Mouse (Mus musculus): ENCODE measurements around the gene Svep1.

Gene Svep1

DNA sequence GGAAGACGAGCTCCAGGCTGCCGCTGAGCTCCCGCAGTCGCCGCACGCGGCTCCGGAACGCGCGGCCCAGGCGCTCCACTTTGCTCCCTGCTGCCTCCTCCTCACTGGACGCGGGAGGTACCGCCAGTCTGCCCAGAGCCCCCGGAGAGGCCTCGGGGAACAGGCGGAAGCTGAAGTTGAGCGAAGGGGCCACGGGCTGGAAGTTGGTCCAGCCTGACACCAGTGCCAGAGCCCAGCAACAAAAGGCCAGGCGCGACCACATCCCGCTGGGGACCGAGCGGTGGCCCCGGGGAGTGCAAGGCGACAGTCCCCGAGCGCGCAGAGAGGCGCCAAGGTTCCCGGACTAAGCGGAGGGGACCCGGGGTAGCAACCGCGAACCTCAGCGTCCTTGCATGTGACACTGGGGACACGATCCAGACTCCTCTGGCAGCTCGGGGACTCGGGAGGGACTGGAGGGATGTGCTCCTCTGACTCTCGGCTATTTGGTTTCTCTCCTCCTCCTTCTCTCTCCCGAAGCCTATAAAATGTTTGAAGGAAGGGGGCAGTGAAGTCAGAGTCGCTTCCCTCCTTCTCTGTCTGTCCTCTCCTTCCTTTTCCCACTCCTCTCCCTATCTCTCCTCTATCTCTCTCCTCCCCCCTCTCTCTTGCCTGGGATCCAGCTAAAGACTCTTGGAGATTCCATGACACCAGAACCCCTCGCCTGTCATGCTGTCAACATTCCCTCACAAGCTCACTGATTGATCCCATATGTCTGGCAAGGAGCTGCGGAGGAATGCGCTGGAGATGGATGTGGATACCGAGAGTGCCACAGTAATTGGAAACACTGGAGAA, at the start of gene Svep1:
Gene Svep1 (minus strand): TSS at position 745 of the 831 bp plus-strand sequence.
- DNase-seq (ENCODE audit: low read depth) = peak; percentile 7

DNA sequence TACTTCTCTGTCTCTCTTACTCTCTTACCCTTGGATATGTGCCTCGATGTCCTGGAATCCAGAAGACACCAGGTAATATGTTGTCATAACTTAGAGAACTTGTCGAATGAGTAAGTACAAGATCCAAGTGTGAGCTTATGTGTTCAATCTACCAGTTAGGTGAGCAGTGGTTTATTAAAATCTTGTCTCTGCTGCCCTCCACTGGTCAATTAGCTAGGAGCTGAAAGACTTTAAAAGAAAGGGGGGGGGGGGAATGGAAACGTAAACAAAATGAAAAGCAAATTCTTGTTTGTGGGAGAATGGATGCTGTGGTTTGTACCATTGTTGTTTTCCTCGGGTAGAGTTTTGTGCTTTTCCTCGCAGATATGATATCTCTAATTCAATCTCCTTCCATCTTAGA, 46.8 kb upstream of the Svep1 start:
- peak; percentile 42 for DNase-seq (ENCODE audit: low read depth)

DNA sequence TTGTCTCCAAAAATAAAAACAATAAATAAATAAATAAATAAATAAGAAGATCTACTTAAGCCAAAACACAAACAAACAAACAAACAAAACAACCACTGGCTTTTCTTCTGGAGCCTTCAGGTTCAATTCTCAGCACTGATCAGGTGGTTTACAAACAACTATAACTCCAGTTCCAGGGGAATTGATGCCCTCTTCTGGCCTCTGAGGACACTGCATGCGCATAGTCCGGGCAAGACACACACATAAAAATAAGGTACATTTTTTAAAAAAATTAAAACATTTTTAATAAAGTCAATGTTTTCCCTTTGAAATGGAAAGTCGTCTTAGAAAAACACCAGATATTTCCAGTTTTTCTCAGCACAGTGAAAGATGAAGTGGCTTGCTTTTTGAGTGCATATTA, 45.7 kb upstream of the Svep1 start:
- DNase-seq (ENCODE audit: low read depth) = no peak

DNA sequence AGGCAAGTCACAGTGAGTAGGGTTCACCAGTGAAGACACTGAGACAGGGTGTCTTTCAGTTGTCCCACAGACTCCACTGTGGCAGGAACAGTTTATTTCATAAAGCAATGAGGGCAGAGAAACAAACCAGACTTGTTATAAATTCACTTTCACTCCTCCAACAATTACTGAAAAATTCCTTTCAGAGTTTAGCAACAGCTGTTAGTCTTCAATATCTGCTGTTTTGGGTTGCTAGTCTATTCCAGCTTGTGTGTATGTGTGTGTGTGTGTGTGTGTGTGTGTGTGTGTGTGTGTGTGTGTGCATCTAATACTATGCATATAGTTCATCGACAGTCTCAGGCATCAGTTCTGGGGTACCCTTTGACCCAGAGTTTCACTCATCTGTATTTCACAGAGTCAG, 38.9 kb upstream of the Svep1 start:
- no peak for DNase-seq (ENCODE audit: low read depth)

DNA sequence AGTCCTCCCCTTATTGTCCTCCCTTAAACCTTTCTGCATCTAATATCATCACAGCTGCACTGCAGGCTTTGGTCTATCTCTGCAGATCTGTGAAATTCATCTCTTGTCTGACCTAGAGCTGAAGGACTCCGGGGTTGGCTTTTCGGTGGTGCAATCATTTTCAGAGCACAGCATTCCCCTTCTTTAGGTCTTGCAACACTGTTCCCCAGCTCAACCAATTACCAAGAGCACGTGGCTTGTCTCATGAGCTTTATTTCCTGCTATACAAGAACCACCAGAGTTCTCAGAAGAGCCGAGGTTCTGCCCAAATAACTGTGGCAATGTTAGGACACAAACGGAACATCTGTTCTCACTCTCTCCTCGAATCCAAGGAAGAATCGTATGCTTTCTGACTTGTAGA, 33.8 kb upstream of the Svep1 start:
- no peak for DNase-seq (ENCODE audit: low read depth)

DNA sequence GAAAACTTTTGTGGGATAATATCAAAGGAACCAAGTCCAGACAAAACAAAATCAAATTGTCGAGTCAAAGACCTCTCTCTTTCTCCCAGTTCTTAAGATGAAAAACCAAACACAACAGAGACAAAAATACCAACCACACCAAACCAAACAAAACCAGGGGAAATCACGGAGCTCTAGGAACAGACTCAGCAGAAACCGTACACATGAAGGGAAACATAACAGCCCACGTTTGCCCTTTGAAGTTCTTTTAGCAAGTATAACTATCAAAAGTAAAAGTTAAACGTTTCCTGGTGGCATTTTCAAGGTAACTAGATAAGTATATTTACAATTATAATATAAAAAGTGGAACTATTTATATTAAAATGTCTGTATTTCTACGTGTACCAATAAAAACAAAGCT, 29.2 kb upstream of the Svep1 start:
- DNase-seq (ENCODE audit: low read depth) = no peak

DNA sequence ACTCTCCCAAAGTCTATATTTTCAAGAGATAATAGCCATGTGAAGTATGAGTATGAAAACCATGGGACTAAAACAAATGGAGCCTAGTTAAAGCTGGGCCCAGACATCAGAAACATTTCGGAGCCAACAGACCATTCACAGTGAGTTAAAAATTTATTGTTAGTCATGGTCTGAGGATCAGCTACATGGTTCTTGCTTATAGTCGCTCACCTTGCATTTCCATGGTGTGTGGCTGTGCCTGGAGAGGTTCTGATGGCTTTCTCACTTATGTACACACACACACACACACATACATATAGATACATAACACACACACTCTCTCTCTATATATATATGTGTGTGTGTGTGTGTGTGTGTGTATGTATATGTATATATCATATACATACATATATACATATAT, 16.8 kb upstream of the Svep1 start:
- no peak for DNase-seq (ENCODE audit: low read depth)

DNA sequence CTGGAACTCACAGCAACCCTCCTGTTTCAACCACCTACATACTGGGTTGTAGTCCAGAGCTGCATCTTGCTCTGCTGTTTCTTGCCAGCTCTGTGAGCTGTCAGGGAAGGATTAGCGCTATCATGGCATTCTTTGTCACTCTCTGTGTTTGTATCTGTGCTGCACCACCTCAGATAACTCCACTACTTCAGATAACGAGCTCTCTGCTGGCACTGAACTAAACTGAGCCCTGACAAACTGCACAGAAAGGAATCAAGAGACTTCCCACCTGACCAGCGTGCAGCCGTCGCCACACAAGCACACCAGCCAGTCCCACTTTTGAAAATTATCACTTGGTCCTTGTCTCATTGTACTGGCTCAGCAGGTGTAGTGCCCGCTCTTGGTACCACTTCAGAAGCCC, 4.7 kb upstream of the Svep1 start:
- DNase-seq (ENCODE audit: low read depth) = no peak

DNA sequence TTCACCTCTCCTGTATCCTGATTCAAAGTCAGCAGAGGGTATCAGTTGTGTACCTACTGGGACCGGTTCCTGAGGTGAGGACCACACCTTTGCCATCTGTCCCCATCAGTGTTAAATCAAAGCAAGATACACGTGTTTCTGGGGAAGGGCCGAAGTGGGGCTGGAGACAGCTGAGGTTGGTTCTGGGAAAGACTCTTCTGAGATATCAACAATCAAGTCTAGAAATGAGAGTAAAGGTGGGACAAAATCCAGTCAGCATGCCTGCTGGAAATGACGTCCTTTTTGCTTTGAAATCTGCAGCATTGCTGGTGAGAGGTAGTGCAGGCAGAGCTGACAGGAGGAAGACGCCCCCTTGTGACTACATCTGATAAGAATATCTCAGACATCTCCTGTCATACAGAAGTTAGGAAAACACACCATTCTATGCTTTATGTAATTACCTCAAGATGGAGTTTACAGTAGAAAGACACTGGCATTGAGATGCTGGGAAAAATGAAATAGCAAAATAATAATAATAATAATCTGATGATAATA, 4.0 kb upstream of the Svep1 start:
- DNase-seq (ENCODE audit: low read depth) = peak; percentile 3

DNA sequence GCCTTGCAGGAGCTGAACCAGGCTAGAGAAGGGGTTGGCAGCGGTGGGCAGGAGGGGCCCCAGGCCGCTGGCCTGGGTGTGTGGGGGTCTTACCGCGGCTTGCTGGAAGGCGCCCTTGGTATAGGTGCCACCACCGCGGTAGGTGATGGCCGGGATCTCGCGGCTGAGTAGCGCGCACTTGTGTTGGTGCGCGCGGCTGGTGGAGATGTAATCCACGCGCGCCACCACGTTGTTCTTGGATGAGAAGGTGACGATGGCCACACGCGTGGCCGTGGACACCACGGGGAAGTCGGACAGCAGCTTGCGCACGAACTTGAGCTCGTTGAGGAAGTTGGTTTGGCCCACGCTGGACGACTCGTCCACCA, 927 bp downstream of the Svep1 start:
- DNase-seq (ENCODE audit: low read depth) = peak; percentile 14

DNA sequence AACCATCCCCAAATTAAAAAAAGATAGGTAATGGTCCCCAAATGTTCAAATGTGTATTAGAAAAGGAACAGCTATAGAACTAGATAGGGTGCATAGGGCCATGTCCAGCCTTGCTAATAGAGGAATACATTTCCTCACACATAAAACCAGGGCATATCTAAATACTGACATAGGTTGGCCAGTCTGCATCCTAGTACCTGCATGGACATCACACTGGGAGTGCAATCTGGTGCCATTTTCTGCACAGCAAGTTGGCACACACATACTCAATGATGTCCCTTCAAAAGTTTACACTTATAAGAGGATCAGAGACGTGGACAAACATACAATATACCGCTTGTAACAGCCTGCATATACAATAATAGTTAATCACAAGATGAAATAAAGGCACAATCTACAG, 5.0 kb downstream of the Svep1 start:
- no peak for DNase-seq (ENCODE audit: low read depth)

DNA sequence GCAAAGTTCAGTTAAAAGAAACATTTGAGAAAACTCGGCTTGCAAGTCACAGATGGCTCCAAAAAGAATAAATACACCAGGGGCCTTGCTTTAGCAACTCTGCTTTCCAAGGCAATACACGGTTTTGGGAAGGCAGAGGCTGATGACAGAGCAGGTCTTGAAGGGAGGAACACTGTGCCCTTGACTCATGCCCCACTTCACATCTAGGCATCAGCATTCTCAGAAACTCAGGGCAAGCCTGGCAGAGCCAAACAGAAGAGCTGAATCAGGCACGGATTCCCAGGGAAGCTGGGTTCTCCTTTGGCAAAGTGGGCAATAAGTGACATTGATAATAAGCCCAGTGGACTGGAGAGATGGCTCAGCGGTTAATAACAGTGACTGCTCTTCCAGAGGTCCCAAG, 5.8 kb downstream of the Svep1 start:
- DNase-seq (ENCODE audit: low read depth) = no peak

DNA sequence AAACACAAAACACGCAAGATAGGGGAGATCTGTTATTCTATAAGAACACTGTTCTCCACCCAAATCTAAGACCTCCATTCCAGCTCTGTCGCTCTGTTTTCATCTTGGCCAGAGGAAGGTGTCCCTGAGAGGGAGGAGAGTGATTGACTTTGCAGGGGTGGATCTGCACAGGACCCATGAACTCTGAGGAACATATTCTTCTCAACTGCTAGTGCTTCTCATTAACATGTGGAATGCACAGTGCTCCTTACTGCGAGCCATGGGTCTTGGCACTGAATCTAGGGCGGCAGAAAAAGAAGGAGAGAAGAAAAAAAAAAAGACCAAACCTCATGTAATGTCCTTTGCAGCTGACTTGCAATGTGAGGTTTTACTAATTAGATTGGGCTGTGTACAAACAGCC, 9.4 kb downstream of the Svep1 start:
- DNase-seq (ENCODE audit: low read depth) = no peak

DNA sequence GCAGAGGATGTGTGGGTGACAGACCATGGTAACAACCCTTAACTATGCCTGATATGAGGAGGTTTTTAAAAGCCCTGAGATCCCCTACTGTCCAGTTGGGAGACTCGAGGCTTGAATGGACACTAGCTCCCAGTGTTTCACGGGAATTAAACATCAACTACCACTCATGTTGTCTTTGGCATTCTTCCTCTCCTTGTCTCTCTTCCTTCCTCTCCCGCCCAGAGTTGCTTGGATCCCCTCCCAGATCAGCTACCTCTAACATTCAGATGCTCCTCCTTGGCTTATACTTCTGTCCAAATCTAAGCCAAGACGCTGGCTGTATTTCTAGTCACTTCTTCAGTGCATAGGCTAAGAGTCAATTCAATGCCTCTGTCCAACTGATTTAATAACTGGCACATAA, 9.9 kb downstream of the Svep1 start:
- DNase-seq (ENCODE audit: low read depth) = no peak

DNA sequence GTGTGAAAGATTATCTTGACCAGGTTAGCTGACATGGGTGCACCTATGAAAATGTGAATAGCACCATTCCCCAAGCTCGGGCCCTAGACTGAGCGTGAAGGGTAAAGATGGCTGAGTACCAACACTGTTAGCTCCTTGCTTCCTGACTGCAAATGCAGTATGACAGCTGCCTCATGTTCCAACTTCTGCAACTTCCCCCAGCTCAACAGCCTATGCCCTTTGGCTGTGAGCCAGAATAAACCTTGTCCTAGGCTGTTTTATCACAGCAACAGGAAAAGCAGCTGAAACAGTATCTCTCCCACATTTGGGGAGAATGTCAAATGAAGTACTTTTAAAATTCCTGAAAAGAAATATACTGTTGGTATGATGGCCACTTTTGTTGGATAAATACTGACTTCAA, 10.7 kb downstream of the Svep1 start:
- no peak for DNase-seq (ENCODE audit: low read depth)

DNA sequence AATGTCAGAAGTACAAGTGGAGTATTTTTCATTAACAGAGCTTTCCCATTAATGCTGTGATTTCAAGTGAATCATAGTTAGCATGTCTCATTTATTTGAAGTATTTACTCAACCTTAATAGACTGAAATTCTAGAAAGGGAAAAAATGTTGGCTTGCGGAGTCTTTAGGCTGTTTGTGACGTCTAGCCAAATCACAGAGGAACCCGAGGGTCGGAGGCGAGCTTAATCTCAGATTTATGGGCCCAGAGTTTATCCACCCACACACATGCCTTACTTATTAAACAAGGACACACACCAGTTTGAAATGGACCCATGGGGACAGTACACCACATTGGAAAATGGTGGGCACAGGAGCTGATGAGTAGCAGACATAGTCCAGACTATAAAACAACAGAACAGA, 17.4 kb downstream of the Svep1 start:
- DNase-seq (ENCODE audit: low read depth) = no peak

DNA sequence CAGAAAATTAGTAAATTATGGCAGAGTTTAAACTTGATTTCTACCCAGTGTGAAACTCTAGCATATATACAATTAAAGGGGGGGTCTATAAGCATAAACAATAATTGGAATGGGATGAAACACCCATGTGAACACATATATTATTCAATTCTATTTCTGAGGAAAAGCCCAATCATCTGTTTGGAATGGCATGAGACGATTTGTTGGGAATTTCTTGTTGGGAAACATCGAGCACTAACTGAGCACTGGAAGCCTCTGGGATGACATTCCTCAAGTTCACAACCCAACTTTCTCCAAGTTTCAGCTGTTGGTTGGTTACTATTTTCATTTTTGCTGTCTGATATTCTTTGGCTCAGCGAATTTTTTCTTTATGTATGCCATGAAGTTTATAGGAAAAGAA, 21.3 kb downstream of the Svep1 start:
- no peak for DNase-seq (ENCODE audit: low read depth)

DNA sequence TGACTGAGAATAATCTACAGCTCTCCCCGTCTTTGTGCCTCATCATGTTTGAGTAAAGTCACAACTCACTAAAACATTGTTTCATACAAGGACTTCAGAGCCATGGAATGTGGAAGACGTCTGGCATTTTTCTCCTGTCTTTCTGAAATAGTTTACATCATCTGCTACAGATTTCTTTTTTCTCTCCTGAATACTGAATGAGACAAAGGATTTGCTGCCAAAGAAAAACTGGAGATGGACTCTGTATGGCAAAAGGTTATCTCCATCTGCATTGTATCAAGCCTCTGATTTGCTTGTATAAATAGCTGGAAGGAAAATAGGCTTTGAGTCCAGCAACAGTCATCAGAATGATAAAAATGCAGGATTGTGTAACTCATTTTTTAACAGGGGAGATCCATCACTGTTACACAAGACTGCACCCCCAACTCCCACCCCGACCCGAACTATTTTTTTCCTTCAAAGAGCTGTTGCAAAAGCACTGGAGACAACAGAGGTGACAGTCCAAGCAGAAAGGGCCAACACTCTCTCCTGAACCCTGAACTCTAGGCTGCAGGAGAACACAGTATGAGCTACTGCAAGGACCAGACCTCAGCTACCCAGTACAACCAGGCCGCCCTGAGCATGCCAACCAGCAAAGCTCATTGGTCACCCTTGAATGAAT, 21.8 kb downstream of the Svep1 start:
- DNase-seq (ENCODE audit: low read depth) = no peak

DNA sequence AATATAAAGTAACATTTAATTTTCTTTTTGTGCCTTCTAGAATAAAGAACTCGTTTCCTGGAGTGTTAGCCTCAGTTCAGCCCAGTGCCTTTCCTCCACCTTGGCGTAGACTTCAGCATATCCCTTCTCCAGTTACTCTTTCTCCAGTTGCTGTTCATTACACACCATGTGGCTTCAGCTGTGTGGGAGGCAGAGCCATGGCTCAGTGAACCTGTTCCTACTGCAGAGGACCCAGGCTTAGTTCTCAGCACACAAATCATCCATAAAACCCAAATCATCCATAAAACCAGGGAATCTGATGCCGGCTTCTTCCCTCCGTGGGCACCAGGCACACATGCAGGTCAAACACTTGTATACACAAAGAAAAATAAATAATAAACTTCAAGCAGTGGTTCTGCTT, 22.8 kb downstream of the Svep1 start:
- DNase-seq (ENCODE audit: low read depth) = no peak

DNA sequence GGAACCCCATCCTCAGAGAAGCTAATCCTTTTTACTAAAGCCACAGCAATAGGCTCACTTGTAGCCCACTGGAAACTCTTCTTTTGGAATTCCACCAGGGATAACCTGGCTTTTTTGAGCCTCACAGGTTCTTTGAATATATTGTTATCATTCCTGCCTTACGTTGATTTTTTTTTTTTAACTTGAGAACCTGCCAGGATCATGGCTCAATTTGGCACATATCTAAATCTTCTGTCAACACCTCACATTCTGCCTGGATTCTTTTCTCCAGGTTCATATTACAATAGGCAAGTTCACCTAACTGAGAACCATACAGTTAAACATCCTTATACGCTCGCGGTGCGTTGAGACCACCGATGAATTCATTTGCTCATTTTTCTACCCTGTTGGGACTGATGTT, 28.2 kb downstream of the Svep1 start:
- DNase-seq (ENCODE audit: low read depth) = no peak

DNA sequence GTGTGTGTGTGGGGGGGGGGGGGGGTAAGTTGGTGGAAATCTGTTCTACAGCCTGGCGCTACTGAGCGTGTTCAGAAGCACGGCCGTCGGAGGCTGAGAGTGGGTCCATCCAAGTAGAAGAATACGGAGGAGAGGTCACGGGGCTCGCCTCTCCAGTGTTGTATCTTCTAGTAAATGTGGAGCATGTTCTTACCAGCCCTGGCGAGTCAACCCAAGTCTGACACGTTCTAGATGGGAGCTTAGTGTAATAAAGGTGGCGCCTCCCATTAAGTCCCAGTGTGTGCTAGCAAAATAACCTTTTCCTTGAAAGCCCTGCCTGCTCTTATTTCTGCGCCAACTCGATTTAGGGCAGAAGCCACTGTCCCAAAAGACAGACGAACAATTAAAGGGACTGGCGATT, 29.4 kb downstream of the Svep1 start:
- no peak for DNase-seq (ENCODE audit: low read depth)

DNA sequence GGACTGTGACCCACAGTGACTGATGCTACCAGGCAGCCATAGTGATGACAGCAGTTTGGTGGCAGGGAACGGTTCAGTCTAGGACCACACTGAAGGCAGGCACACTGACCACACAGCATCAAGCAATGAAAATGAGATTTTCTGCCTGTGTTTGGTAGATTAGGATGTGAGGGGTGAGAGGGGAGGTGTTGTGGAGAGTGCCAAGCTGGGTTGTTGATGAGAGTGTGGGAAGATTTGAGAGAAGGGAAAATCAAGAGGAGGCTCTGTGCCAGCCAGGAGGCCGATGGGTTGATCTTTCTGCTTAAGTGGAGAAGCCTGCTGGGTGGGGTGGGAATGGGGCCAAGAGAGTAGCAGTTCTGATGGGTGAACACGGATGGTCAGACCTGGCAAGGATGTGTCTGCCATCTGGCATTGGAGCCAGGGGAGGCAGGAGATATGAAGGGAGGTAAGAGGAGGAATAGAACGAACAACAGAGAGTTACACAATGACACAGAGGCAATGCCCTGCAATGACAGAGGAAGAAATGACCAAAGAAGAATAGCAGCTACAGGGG, 32.1 kb downstream of the Svep1 start:
- DNase-seq (ENCODE audit: low read depth) = no peak

DNA sequence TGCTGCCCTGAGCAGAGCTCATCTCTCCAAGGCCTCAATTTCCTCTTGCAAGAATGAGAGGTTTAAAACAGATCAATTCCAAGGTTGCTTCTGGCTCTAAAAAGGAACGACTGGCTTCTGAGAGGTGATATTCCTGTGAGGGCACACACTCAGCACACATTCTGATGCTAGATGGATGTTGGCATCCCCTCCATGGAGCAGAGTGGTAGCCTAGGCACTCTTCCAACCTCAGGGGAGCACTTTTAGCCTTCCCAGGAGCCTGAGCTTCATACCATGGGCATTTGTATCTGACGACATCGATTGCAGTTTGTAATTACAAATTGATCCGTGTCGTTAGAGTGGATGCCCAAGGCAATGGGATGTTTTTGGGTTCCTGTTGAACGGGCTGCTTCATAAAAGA, 33.3 kb downstream of the Svep1 start:
- DNase-seq (ENCODE audit: low read depth) = no peak
